Mouse (Mus musculus) left cerebral cortex, postnatal 4 days (tissue): ENCODE data around the gene Maf. TPM values are rescaled to one million over a fixed set of nuclear protein-coding genes. Genes with fewer than 3 reads are reported as not detected.

Source experiments
- DNase-seq: peaks from one replicate; pipeline ENCODE4 v3.0.0-alpha.2; 2022
- intact Hi-C: fragments of 180-260 bp; cut with DNase I; formaldehyde crosslinking; loops from one replicate; pipeline ENCODE4 v1.15.1; 2025
- total RNA-seq, 2 experiments: library from RNA; stranded (reverse); gene quantifications; 2 replicates each; pipeline ENCODE4 v1.2.3; 2021

Gene Maf
- total RNA-seq, result 10 to 100 TPM; 37.8 to 41.9 TPM

DNA sequence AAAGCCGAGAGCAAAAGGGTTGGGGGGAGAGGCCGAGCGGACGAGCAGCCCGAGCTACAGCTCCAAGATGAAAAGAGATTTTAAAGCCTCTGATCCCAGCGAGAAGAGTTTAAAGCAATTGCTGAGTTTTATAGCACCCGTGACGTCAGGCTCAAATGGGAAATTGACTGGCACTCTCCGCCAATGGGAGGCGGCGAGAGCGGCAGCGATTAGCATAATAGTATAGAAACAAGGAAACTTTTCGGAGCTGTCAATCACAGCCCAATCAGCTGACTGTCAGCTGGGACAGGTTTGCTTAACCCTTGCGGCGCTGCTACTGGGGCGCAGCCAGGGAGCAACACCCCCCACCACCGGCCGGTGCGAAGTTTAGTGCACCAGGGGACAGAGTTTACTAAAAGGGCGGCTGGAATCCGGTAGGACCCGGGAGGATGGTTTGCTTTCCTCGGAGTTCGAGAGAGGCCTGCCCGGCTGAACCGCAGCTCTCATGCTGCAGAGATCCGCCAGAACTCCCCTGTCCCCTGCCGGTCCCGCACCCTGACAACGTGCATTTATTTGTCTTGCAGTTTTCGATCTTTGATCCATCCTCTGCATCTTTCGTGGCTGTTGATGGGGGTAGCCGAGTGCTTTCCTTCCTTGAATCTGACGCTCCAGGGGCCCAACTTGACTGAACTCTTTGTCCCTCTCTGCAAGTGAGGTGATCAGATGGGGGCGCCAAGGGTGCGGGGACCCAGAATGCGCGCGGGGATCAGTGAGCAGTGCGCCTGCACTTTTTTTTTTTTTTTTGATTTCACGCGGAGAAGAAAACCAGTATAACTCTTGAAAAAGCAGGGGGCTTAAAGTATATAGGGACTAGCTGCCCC is at the start of gene Maf:
Gene Maf (minus strand): TSS at position 64 of the 860 bp plus-strand sequence.
- peak; percentile 61 for DNase-seq
- intact Hi-C loops, result loop anchor here (1.0 to 10.0 kb wide), 5 partner anchors 553 to 1256 kb away; no protein-coding TSS in a partner anchor

DNA sequence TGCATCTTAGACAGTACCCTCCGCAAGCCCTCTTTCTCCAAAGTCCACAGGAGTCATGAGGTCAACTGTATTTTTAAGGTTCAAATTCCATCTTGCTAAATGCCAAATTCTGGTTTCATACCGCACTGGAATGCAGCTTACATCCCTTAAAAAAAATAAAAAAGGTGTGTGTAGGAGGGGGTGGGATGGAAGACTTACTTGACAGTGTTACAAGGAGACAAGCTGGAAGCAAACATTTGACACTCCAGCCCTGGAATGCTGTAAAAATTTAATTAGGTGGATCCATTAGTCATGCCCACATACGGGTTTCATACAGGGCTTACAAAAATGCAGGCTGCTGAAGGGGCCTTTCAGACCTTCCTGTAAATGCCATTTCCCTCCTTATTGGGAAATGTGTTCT is 49.4 kb upstream of the Maf start:
- intact Hi-C loops, result no loop called here
- no peak for DNase-seq

DNA sequence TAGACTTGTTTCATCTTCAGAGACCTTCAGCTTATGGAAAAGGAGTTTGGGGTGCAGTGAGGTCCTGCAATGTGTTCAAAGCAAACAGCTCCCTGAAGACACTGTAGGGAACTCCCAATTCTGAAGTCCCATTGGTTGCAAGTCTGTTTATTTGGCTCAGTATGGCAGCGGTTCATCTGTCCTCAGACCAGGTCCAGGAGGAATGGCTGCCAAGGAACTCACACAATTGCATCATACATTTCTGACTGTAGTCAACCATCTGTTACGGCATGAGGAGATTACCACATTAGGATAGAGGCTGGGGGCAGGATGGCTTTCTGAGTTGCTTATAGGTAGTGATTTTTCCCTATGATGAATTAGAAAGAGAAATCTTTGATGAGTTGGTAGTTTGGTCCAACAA is 48.4 kb upstream of the Maf start:
- peak; percentile 53 for DNase-seq
- intact Hi-C loops, result no loop called here

DNA sequence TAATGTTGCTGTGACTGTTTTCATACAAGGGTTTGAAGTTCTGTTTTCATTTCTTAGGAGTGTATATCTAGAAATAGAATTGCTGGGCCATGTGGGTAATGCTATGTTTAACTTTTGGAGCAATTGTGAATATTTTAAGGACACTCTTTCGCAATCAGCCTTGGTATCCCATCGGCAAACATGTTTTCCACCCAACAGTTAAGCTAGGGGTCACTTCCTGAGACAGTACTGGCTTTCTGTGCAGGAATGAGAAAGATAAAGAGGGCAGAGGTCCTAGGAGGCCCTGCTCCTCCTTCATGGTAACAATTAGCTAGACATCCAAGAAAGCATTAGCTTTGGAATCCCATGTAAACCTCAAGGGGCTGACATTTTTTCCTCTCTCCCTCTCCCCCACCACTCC is 47.1 kb upstream of the Maf start:
- intact Hi-C loops, result no loop called here
- DNase-seq, result no peak

DNA sequence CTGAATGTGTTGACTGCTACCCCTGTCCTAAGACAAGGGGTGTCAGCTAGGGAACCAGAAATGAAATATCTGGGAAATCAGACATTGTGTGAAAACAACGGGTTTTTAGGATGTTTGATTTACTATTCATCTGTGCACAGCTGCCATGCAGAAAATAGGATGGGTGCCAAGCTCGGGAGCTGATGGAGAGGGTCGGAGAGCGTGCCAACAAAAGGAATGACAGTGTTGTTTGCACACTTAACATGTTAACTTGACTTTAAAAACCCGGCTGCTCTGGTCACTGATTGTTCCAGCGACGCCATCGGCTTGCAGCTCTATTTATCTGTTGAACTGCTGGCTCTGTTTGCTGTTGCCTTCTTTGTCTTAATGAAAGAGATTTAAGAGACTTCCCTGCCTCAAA is 46.2 kb upstream of the Maf start:
- intact Hi-C loops, result no loop called here
- DNase-seq, result peak; percentile 57

DNA sequence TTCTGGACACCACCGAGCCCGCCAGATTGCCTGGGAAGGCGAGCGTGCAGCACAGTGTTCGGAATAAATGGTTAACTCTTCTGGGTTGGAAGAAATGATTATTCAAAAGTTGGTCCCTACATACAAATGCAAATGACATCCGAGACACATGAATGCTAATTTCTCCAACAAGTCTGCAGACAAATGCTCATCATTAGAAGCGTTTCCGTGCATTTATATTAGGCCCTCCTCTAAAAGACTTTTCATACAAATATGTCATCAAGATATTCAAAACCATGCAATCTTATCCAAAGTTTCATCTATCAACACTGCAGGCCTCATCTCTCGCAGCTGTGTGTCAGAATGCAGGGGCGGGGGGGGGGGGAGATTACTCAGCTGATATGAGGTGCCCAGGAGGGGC is 39.8 kb upstream of the Maf start:
- DNase-seq, result no peak
- intact Hi-C loops, result no loop called here

DNA sequence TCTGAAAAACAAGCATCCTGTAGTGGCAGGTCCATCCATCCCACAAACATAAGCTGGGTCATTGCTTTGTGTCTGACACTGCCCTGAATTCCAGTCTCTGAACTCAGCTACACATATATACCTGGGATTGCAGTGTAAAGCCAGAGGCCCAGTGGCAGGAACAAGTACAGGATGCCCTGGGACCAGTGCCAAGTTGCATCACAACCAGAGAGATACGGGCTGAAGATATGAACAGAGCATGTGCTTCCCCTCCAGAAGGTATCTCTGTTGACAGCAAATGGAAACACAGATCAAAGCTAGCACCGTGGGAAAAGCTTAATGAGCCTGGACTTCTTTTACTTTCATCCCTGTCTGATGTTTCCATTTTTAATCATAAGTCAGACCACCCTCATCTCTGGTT is 38.1 kb upstream of the Maf start:
- no peak for DNase-seq
- intact Hi-C loops, result no loop called here

DNA sequence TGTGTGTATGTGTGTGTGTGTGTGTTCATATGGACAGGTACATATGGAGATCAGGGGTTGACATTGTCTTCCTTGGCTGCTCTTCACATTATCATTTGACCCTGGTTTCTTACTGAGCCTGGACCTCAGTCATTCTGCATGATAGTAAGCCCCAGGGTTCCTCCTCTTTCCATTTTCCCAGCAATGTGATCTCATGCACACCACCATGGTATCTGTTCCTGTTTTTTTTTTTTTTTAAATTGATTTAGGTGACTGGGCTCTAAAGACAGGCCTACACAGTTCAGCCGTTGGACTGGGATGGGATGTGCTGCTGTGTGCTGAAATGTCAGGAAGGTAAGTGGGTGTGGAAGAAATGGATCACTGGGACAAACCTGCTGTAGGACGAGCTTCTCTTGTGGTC is 35.8 kb upstream of the Maf start:
- no peak for DNase-seq
- intact Hi-C loops, result no loop called here

DNA sequence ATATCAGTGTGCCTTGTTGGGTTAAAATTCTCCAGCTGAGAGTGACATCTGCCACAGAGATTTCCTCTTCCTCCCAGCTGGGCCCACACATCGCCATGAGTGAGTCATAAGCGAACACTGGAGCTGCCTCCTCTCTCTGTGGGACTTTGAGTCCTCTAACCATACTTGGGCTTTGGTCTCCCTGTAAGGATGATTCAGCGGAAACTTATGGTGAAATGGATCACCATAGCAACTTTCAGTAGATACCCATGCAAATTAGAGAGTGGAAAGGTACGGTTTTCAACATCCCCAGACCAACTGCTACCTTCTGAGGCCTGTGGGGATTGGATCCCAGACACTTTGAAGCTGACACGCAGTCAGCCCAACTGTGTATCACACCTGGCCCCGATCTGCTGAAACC is 35.1 kb upstream of the Maf start:
- intact Hi-C loops, result no loop called here

DNA sequence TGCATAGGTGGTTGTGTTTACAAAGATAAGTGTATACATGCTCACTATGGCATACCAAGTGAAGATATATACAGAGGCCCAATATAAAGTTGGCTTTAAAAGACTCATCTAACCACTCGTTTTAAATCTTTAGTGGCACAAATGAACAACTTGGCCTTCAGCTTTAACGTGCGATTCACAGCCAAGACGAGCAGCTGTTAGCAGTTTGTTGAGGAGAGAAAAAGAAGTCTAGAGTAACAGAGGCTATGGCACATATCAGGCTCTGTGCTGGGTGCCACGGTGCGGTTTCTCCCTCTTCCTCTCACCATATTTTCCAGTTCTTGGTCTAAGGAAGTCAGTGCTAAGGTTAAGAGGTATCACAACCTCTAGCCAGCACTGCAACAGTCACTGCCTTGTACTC is 34.4 kb upstream of the Maf start:
- no peak for DNase-seq
- intact Hi-C loops, result no loop called here

More for the DNA sequence above, 35.1 kb upstream of the Maf start:
- DNase-seq, result no peak

DNA sequence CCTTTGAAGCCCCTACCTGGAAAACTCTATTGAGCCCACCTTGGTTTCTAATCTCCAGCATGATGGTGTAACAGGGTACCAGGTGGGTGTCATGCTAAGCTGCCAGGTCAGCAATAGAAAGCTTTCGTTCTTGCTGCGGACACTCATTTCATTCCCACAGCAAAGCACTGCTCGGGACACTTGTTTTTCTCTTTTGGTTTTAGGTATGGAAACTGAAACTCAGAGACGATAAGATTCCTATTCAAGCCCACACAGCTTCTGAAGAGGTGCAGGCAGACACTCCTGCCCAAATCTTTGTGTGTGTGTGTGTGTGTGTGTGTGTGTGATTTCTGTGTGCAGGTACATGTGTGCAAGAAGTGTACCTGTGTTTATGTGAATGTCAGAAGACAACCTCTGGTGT is 32.2 kb upstream of the Maf start:
- DNase-seq, result no peak
- intact Hi-C loops, result no loop called here

DNA sequence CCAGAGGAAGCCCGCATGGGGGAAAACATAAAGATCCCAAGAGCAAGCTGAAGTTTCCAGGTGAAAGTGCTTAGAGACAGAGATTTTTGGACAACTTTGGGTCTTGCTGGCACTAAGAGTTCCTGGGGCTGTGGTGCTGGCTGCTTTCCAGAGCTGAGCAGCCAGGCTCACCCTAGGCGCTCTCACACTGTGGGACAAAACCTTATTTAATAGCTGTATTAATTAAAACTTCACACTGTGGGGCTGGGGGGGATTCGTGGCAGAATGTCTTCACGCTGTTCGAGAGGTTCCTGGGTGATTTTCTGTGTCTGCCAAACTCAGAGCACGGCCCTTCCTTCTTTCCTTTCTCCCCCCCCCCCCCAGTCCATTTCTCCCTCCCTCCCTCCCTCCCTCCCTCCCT is 24.8 kb upstream of the Maf start:
- intact Hi-C loops, result no loop called here
- DNase-seq, result peak; percentile 36

DNA sequence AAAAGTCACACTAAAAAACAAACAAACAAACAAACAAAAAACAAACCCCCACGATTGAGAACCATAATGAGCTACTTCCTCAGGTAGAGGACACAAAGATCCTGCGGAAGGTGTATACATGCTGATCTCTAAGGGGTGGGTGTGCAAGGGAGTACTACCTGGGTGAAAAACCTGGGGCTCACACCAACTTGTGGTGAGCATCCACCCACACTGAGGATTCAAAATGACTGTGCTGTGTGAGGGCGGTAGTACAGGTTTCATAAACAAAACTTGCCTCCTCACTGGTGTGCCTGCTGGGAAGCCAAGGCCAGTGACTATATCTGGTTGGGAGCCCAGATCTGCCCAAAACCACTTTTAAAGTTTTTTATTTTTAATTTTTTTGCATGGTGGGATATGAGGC is 19.2 kb upstream of the Maf start:
- intact Hi-C loops, result no loop called here
- no peak for DNase-seq

DNA sequence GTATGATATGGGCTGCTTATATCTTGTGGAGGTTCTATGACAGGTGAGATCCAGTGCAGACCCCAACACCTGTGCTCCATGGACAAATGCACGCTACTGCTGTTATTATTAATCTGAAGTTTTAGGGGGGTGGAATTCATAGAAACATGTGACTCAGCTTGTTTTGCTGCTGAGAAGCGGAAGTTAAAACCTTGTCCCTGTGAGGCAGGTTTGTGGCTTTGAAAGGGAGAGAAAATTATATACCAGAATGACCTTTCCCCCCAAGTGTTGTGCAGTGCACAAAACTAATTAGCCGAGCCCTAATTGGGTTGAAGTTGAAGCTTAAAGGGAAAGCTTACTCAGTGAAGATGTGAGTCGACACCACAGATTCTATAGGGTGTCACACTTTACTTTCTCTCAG is 18.6 kb upstream of the Maf start:
- intact Hi-C loops, result no loop called here
- DNase-seq, result no peak

DNA sequence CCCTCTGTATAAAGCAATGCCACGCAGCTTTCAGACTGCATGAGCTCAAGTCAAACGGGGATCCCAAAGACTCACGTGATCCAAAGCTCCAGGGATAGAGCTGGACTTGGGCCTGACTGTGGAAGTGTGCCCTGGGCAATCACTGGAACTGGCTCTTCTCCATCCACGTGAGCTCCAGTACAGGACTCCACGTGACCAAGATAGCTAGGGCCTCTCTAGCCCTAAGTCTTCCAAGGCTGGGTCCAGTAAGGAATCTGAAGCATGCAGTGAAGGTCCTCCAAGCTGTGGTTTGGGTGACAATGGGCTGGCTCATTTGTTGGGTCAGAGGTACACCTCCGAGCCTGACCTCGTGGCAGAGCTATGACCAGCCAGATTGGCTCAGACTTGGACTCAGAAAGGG is 11.5 kb upstream of the Maf start:
- DNase-seq, result no peak
- intact Hi-C loops, result no loop called here

DNA sequence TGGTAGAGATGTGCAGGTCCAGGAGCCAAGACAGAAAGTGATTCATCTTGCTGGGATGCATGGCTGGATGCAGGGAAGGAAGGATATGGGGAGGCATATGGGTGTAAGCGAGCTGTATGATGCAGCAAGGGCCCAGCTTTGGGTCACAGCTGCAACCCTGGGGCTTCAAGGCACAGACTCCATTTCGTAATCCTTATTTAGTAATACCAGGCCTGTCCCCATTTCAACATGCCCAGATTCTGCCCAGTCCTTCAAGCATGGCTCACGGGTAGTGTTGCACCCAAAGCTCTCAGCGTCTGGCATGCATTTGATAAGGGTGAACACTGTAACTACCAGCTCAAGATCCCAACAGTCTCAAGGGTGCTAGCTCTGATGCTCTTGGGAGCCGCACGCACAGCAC is 11.0 kb upstream of the Maf start:
- intact Hi-C loops, result no loop called here
- no peak for DNase-seq

DNA sequence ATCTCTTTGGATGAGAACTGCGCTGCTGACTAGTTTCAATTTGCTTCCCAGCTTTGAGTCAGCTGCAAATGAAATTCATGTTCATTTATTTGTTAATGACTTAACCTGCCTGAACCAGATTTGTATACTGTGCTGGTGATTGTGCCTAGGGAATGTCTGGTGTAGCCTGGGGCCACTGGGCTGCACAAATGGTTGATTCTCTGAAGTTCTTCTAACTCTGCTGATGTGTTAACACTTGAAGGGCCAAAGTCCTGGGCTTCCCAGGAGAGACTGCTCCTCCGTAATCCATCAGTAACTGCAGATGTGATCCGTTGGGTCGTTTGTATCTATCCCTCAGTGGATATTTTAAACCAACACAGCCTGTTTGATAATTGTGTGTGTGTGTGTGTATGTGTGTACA is 7.7 kb upstream of the Maf start:
- intact Hi-C loops, result no loop called here
- DNase-seq, result no peak

DNA sequence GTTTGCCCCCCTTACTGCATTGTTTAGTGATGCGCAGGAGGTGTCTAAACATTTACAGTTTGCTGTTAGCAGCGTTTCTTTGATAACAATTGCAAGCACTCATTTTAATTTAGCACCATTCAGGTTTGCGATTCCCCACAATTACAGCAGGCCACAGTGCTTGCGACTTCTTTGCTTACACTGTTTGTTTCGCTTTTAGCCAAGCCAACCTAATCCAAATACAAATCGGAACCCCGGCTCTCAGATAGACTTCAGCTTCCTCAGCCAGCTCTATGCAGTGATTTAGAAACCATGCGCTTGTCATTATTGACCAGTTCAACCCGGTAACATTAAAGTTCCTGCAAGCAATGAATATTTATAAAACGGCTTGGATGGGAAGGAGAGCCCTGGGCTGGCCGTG is 3.5 kb upstream of the Maf start:
- intact Hi-C loops, result no loop called here
- DNase-seq, result no peak

DNA sequence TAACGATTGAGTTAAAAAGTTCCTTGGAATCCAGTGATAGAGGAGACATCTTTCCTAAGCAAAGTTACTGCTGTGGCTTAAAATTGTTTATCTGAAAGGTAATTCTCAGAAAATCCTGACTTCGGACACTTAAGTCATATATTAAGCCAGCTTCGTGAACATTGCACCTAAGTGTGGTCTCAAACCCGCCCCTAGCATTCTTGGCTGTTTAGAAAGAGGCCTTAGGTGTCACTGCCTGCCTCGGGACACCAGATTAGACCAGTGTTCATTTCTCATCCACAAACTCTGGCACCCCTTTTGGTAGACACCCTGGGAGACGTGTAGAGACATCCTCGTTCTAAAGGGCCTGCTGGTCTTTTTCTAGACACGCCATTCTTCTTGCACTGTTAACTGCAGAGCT is 2.3 kb upstream of the Maf start:
- intact Hi-C loops, result loop anchor here (5.0 to 10.0 kb wide), 4 partner anchors 555 to 1258 kb away; no protein-coding TSS in a partner anchor
- DNase-seq, result no peak

DNA sequence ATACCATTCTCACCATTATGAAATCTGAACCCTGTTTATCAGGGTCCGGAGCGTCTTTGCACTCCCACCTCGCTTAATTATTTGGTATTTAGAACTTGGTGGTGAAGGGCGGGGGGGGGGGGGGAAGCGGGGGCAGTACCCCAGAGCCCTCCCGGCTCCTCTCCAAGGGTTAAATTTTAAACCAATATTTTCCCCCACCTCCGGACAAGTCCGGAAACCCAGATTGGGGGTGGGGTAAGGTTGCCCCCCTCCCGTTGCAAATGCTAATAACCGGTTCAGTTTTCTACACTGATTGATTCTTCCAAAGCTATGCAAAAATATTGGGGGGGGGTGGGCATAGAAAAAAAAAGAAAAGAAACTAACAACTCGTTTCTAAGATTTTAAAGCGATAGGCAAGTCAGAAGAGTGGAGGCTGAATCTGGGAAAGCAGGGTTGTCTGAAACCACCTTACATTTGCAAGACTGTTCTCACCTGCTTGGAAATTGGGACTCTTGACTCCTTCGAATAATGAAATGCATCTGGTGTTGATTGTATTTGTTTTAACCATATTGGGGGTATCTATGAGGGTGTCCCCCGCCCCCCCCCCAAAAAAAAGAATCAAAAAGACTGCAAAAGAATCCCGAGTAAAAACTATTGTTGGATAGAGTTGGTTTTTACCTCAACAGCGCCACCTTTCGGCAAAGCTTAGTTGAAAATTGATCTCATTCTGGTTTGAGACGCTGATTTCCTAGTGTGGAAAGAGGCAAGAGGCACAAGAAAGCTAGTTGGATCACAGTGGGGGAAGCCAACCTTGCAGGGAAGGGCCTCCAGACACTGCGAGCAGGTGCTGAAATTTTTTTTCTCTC is 1.6 kb upstream of the Maf start:
- intact Hi-C loops, result loop anchor here (1.0 to 10.0 kb wide), 5 partner anchors 554 to 1257 kb away; no protein-coding TSS in a partner anchor
- peak; percentile 77 for DNase-seq

DNA sequence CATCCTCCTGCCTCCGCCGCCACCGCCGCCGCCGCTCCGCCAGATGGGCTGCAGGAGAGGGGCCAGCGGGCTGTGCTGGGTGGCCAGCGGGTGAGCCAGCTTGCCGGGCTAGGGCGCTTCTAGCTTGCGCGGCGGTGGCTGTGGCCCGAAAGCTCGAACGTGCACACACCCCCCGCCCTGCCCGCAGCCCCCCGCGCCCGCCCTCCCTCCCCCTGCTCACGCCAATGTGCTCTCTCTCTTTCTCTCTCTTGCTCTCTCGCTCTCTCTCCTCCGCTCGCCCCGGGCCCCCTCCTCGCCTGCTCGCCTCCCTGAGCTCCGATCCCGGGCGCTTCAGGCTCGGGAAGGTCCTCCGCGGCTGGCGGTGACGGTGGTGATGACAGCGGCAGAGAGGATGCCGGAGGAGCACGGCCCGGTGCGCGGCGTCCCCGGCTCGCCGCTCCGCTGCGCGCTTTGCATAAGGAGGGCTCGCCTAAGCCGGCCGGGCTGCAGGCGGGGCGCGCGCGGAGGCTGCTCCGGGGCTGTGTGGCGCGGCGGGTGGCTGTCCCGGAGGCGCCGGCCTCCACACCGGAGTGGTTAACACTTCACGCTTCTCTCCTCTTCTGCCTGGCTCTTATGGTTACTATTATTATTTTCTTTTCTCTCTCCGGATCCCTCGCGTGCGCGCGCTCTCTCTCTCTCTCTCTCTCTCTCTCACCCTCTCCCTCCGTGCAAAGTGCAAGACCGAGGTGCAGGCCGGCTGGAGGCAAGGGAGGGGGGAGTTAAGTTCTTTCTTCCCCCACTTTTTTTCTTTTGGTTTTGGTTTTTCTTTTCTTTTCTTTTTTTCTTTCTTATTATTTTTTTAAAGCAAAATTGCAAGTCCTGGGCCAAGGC is 498 bp downstream of the Maf start:
- intact Hi-C loops, result loop anchor here (5.0 to 10.0 kb wide), 4 partner anchors 552 to 1255 kb away; no protein-coding TSS in a partner anchor
- peak; percentile 75 for DNase-seq
